Mouse (Mus musculus): Measurements from ENCODE around the gene Cyth1.

Cyth1 gene

GRCm38 (mm10) chr11:118129812-118130211 is 118.6 kb downstream of the Cyth1 start:
- no peak for DNase-seq (ENCODE audit: extremely low read depth, low read depth, low spot score)

- DNase-seq (ENCODE audit: extremely low read depth, low read depth, low spot score): no peak
Measured at GRCm38 (mm10) chr11:118121592-118121991, 126.8 kb downstream of the Cyth1 start.

DNA sequence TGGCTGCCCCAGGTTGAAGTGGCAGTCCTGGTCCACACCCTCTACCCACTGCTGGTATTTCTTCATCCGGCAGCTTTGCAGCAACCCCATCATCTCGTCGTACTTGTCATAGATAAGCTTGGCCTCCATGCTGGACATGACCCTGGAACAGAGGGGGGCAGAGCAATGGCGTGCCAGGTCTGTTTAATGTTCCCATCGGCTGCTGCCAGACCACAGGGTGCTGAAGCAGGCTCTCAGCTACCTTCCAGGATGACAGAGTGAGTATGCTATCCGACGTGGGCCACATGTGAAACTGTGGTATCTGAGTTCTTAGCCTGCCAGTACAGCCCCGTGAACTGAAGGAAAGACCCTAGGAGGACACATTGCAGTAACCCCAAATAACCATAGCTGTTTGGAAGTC is 129.6 kb downstream of the Cyth1 start:
- no peak for DNase-seq (ENCODE audit: extremely low read depth, low read depth, low spot score)

- no peak for DNase-seq (ENCODE audit: extremely low read depth, low read depth, low spot score)
Measured at GRCm38 (mm10) chr11:118114581-118115110, 133.7 kb downstream of the Cyth1 start.

GRCm38 (mm10) chr11:118113516-118114205 is 134.7 kb downstream of the Cyth1 start:
- no peak for DNase-seq (ENCODE audit: extremely low read depth, low read depth, low spot score)

- no peak for DNase-seq (ENCODE audit: extremely low read depth, low read depth, low spot score)
Measured at GRCm38 (mm10) chr11:118104001-118104400, 144.4 kb downstream of the Cyth1 start.

GRCm38 (mm10) chr11:118103383-118103782 is 145.0 kb downstream of the Cyth1 start:
- no peak for DNase-seq (ENCODE audit: extremely low read depth, low read depth, low spot score)

- DNase-seq (ENCODE audit: extremely low read depth, low read depth, low spot score): no peak
Measured at GRCm38 (mm10) chr11:118102838-118103237, 145.6 kb downstream of the Cyth1 start.

DNA sequence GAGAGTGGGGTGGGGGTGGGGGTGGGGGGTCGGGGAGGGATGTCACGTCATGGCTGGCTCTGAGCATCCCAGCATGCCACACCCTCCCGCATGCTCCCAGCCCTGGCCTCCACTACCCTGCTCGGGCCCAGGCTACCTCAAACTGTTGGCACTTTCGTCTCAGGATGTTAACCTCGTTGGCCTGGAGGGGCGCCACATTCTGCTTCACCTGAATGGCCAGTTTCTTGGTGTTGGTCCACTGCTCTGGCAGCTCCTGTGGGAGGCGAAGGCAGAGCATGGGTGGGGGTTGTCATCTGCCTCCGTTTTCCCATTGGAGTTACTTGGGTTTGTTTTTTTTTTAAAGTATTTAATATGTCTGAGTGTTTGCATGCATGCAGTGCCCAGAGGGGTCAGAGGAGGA is 147.3 kb downstream of the Cyth1 start:
- DNase-seq (ENCODE audit: extremely low read depth, low read depth, low spot score): no peak

DNA sequence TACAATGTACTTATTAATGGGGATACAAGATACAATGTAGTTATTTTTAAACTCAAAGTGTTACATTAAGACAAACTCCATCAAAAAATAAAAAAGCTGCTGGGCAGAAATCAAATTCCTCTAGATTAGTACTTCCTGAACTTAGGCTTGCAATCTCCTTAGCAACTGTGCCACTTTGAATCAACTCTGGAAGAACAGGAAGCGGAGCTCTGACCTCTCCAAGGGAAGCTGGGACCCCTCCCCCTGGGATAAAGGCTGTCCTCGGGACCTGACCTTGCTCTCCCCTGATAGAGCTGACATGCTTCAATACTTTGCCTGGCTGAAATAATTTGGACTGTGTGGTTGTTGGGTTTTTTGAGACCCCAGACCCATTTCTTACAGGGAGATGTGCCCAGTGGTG is 151.7 kb downstream of the Cyth1 start:
- no peak for DNase-seq (ENCODE audit: extremely low read depth, low read depth, low spot score)

GRCm38 (mm10) chr11:118095004-118095403 is 153.4 kb downstream of the Cyth1 start:
- DNase-seq (ENCODE audit: extremely low read depth, low read depth, low spot score): no peak

DNA sequence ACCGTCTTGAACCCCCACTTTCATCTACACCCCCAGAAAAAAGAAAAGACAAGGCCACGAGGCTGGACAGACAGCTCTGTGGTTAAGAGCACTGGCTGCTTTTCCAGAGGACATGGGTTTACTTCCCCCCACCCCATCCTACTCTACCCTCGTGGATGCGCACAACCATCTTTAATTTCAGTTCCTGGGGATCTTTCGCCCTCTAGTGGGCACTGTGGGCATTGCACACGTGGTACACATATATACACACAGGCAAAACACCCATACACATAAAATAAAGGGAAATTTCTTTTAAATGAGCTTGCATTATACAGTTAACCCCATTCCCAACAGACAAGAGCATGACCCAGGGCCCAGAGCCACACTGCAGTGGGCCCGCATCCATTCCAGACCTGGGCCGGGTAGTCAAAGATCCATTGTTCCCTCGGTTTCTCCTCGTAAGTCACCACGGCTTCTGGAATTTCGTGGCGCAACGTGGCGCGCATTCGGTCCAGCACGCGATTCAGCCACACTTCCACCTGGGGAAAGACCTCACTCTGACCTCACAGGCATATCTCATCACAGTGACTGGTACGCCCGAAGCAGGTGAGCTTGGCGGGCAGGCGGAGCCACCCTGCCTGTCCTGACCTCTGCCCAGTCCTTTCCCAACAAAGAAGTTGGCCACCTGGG is 157.3 kb downstream of the Cyth1 start:
- DNase-seq (ENCODE audit: extremely low read depth, low read depth, low spot score): no peak

DNA sequence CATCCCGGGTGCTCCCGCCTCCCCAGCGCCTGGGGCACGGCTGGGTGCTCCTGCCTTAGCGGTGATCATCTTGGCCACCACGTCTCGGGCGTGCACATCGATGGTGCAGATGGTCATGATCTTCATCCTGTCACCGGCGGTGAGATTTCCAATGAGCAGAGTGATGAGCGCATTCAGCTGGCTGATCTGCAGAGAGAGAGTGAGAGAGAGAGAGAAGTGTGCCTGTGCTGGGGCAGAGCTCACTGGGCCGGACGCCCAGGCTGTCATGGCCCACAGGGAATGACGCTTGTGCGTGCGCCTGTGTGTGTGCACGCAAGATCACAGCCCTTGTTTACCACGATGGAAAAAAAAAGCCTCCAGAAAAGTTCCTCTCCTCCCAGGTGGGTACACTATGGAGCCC is 159.5 kb downstream of the Cyth1 start:
- DNase-seq (ENCODE audit: extremely low read depth, low read depth, low spot score): no peak

DNA sequence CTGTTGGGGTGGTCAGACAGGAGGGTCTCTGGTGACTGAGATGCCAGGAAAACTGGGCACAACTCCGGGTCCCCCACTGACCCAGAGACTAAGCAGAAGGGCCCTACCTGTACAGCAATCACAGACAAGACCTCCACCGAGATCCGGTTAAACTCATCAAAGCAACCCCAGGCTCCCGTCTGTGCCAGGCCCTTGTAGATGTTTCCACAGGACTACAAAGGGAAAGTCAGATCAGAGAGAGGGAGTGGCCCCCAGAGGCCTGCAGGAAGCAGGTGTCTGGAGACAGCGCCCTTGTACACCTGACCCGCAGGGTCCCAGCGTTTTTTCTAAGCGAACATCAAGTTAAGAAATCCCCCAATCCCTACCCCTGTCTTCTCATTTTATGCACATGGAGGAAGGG is 162.4 kb downstream of the Cyth1 start:
- no peak for DNase-seq (ENCODE audit: extremely low read depth, low read depth, low spot score)

DNA sequence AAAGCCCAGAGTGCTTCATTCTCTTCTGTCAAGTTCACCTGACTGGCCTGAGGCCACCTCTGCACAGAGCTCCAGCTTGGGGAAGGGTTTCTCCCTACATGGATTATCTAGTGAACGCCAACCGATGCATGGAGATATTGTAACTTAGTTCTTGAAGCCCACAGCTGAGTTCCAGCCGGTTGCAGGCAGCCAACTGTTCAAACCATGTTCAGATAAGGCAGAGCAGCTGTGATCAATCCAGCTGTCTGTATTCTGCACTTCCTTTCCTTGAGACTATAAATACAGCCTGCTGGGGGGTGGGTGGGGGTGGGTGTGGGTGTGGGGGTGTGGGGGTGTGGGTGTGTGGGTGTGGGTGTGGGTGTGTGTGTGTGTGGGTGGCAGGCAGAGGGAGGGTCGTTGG is 163.2 kb downstream of the Cyth1 start:
- no peak for DNase-seq (ENCODE audit: extremely low read depth, low read depth, low spot score)

DNA sequence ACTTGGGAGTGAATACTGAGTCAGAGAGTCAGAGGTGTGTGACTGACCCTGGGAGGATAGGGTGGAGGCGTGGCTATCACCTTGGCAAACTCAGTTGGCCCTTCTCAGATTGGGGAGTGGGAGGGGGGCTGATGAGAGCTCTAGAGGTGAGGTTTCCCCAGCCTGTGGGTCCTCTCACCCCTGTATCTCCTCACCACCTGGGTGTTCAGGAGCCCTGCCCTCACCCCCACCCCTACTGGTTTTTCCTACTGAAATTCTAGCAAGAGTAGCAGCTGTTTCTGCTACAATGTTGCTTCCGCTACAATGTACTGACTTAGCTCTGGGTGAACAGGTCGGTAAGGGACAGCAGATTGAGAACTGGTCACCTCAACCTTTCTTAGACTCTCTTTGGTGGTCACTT is 164.1 kb downstream of the Cyth1 start:
- DNase-seq (ENCODE audit: extremely low read depth, low read depth, low spot score): no peak

GRCm38 (mm10) chr11:118083811-118084210 is 164.6 kb downstream of the Cyth1 start:
- no peak for DNase-seq (ENCODE audit: extremely low read depth, low read depth, low spot score)

DNA sequence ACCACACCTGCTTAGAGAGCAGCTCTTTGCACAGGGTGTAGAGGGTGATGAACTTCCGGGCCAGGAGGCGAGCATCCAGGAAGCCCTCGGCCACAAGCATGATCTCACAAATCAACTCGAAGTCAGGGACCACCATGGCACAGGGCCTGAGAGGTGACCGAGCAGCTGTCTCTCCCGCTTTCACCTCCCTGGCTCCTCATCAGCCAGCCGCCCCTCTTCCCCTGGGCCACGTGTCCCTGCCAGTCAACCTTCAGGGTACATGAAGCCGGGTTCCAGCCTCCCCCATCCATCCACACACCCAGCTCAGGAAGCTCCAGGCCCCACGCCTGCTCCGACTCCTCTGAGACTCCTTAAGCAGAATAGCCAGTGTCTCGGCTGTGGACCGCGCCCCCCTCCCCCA is 166.1 kb downstream of the Cyth1 start:
- no peak for DNase-seq (ENCODE audit: extremely low read depth, low read depth, low spot score)
